Mouse (Mus musculus) T-helper 2 cell (primary cell): ENCODE results near the gene Acvr1b.

Source experiments
- in situ Hi-C: fragments of 300-600 bp; cut with MboI, MseI; formaldehyde crosslinking; loops from one replicate; pipeline ENCODE4 v1.15.1; 2025; ENCODE audit warnings: high pct_unique_total_duplicates

The Acvr1b gene

DNA sequence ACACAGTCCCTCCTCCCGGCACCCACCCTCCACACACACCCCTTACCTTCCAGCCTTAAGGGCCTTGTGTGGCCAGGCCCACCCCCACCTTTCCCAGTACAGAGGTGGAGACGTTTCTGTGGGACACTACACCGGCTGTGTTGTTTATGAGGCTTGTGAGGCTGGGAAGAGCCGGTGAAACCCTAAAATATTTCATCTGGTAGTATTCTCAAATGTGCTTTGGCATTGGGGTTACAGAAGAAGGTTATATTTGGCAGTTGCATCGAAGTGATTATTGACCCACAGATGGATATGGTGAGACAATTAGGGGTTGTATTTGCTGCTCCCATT is 1.2 kb downstream of the Acvr1b start:
- in situ Hi-C loops, result loop anchor here (10.0 kb wide), 1 partner anchor 1080 kb away; no protein-coding TSS in a partner anchor

GRCm38 (mm10) chr15:101175613-101176283 is 1.9 kb downstream of the Acvr1b start:
- in situ Hi-C loops, result loop anchor here (10.0 kb wide), 1 partner anchor 1081 kb away; no protein-coding TSS in a partner anchor

GRCm38 (mm10) chr15:101176284-101176680 is 2.4 kb downstream of the Acvr1b start:
- in situ Hi-C loops, result loop anchor here (10.0 kb wide), 1 partner anchor 1081 kb away; no protein-coding TSS in a partner anchor

DNA sequence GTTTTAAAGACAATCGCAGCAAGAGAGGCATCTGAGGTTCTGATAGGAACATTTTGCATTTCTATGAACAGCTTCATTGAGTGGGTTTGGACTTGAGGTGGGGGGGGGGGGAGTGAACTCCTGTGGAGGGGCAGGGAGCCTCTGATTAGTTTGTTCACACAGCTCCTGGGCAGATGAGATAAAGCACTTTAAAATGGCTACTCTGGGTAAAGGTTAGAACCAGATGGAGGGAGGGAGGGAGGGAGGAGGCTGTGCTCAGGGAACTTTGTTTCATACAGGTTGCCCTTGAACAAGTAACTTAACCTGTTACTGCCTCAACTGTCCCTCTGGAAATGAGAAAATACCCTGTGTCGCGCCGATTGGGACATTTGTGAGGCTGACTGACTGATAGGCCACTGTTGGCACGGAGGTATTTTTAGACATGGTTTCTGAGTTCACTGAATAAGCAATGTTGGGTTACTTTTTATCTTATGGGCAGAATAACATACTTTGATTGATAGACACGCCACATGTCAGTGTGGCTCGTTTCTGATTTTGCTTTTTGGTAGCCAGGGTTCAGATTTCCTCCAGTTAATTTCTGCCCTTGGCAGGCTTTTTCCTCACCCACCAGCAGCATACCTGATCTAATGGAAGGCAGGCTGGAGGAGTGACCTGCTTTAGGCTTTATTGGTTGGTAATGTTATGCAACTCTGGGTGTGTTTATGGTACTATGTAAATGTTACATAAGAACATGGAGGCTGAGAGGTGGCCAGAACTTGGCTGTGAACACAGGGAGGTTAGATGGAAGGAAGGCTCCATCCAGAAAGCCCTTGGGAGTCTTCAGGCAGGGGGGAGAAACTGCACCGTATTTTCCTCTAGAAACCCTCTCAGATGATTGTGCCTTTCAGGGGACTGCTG is 3.2 kb downstream of the Acvr1b start:
- in situ Hi-C loops, result loop anchor here (10.0 kb wide), 1 partner anchor 1082 kb away; no protein-coding TSS in a partner anchor

DNA sequence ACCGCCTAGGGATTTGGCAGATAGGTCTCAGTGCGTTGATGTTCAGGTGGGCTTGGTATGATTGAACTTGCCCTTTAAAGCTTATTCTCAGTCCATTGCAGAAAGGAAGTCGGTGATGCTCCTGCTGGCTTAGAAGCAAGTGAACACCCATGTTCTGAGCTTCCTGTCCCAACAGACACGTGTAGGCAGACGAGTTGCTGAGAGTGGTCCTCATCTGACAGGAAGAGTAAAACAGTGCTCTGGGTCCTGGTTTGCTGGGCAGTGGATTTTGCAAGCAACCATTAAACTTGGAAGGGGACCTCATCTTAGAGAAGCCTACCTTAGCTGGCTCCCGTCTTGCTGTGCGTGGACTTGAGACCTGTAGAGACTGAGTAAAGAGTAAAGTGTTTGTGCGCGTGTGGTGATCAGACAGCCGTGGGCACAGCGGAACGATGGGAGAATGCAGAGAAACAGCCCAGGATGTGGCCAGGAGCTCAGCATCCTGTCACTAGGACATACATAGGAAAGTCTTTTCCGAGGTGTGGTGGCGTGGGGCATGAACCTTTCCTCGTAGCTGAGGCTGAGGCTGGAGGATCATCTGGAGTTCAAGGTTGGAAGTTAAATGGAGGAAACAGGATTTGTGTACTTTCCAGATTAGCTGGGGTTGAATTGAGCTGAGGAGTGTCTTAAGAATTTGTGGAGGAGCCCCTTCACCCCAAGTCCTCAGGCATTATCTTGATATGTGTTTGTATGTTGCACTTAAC is 6.7 kb downstream of the Acvr1b start:
- in situ Hi-C loops, result no loop called here

DNA sequence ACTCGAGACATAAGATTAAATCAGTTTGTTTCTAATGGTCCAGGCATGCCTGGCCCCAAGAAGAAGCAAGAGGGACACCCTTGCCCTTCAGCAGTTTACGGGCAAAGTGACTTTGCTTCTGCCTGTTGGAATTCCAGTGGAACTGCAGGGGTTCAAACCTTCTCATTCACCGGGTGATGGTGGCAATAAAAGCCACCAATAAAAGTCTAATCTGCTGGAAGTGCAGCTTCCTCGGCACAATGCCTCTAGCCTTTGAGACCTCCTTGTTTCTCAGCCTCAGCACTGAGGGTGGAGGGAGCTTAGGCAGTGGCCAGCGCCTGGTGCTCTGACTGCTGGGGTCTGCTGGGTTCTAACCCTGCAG is 7.2 kb downstream of the Acvr1b start:
- in situ Hi-C loops, result no loop called here

- in situ Hi-C loops, result no loop called here
These were observed 7.6 kb downstream of the Acvr1b start for GRCm38 (mm10) chr15:101181500-101181899.

DNA sequence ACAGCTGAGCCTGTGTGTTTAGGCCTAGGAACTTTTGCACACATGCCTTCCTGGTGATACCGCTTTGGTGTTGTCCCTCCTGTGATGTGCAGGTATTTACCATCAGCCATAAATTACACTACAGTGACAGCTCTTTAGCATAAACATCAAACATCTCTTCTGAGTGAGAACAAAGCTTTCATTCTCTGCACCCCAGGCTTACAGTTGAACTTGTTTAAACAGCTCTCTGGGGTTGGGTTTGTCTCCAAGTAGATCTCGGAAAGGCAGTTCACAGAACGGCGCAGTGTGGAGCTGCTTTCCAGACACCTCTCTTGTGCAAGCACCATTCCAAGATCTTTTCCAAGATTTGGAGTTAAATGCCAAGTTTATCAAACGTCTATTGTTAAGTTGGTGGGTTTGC is 8.8 kb downstream of the Acvr1b start:
- in situ Hi-C loops, result no loop called here

GRCm38 (mm10) chr15:101184300-101184699 is 10.4 kb downstream of the Acvr1b start:
- in situ Hi-C loops, result no loop called here

- in situ Hi-C loops, result no loop called here
These were observed 11.7 kb downstream of the Acvr1b start for GRCm38 (mm10) chr15:101185549-101185948.

GRCm38 (mm10) chr15:101187907-101188306 is 14.0 kb downstream of the Acvr1b start:
- in situ Hi-C loops, result no loop called here

DNA sequence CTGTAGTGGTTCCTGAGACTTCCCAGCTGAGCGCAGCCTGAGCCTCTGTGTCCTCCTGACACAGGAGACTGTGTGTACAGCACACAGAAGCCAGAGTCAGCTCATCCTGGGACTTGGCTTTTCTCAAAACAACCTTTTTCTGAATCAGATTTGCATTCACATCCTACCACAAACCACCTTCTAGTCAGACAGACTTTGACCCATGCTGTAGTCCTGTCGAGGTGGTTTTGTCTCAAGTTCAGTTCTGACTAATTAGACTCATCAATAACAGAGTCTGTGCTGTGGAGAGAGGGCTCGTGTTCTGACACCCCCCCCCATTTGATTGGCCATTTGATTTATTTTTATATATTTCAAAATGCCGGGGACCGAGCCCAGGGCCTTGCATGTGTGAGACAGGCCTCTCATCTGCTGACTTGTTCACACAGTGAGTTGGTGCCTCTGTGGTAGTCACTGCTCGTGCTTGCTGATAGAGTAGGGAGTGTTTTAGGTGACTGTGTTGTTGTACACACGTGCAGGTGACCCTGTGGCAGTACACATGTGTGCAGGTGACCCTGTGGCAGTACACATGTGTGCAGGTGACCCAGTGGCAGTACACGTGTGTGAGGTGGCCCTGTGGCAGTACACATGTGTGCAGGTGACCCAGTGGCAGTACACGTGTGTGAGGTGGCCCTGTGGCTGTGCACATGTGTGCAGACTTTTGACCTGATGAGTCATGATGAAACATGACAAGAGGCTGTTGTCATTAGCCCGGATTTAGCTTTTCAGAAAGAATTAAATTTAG is 16.3 kb downstream of the Acvr1b start:
- in situ Hi-C loops, result no loop called here

- in situ Hi-C loops, result no loop called here
These were observed 16.9 kb downstream of the Acvr1b start for GRCm38 (mm10) chr15:101190762-101191150.

- in situ Hi-C loops, result no loop called here
These were observed 17.8 kb downstream of the Acvr1b start for GRCm38 (mm10) chr15:101191459-101192259.

DNA sequence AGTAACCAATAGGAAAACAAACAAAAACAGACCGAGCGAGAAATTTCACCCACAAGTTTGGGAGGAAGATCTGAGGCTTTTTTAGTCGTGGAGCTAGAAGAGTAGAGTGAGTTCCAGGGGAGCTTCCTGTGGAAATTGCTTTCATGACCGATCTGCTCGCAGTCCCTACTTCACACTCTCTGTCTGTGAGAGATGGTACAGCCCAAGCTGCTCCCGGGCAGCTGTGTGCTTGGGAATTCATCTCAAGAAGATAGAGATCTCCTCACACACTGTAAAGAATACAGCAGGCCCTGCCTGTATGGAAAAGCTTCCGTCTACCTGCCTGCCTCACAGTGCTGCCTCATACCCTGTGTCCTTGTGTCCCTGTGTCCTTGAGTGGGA is 18.4 kb downstream of the Acvr1b start:
- in situ Hi-C loops, result no loop called here

DNA sequence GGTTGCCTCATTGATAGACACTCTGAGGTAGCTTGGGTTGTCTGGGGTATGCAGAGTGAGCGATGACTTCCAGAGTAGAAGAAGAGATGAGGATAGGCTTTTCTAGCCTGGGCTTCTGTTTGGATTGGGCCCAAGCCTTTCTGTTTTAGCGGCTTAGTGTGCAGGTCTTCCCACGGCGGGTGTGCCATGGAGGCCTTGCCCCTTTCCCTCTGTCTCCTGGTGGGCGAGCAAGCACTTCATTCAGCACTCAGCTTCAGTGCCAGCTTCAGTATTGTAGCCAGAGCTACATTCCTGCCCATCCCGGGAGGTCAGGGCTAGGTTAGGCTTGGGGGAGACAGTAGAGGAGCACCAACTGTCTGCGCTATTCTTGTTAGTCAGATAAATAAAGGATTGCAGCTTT is 18.8 kb downstream of the Acvr1b start:
- in situ Hi-C loops, result no loop called here

- in situ Hi-C loops, result no loop called here
These were observed 20.1 kb downstream of the Acvr1b start for GRCm38 (mm10) chr15:101193971-101194370.

DNA sequence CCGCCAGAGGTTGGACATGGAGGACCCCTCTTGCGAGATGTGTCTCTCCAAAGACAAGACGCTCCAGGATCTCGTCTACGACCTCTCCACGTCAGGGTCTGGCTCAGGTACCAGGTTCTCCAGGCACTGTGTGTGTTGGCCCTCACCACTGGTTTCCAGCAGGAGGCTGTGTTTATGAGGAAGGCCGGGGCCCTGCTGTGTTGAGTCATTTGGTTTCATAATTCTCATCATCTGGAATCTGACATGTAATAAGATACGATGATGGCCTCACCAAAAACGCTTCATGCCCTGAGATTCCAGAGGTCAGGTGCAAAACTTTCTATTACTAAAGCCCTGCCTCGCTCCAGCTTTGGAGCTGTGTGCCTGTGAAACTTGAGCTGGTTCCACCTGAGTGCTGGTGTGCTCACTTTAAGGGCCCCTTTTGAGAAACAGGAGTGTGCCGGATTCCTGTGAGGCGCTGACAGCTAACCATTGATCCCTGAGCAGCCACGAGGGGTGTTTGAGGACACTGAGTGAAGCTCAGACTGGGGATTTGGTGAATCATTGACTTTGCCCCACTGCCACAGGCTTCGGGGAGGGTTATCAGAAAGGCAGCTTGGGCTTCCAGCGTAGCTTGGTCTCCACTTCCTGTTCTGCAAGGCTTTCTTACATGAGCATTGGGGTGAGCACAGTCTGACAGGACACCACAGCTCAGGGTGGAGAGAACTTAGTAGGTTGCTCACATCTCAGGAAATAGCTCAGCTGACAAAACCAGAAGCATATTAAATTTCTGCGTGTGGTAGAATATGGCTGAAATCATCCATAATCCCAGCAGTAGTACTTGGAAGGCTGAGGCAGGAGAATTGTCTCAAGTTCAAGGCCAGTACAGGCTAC is 21.3 kb downstream of the Acvr1b start:
- in situ Hi-C loops, result no loop called here

- in situ Hi-C loops, result no loop called here
These were observed 22.4 kb downstream of the Acvr1b start for GRCm38 (mm10) chr15:101196079-101196795.
